Mouse (Mus musculus) lung, adult 2 months (tissue): ENCODE results near the gene Brinp1.

Experiments
- CTCF ChIP-seq: fragments of 200-500 bp; IDR thresholded peaks from 2 replicates; pipeline ENCODE4 v1.5.1; 2011; ENCODE audit warnings: mild to moderate bottlenecking, low read length, control low read depth; ENCODE audit not compliant: insufficient read depth
- POLR2A ChIP-seq: fragments of 200-500 bp; IDR thresholded peaks from 2 replicates; pipeline ENCODE4 v1.6.1; 2011; ENCODE audit warnings: low read depth, mild to moderate bottlenecking, control low read depth, low read length, borderline replicate concordance; ENCODE audit errors: extremely low read depth

GRCm38 (mm10) chr4:68846976-68847375 lies 107.2 kb downstream of the Brinp1 start:
- TF ChIP-seq CTCF: no peak
- no peak for TF ChIP-seq POLR2A
